Mouse (Mus musculus) mesoderm, embryonic 11.5 days (tissue): Measurements from ENCODE around the gene Bbs9.

Experiments used
- DNase-seq: peaks from one replicate; pipeline ENCODE4 v3.0.0-alpha.2; 2012; ENCODE audit warnings: low read depth, low spot score

The Bbs9 gene

GRCm38 (mm10) chr9:22632800-22633485, 157.4 kb downstream of the Bbs9 start:
- DNase-seq: no peak

GRCm38 (mm10) chr9:22638502-22638901, 163.0 kb downstream of the Bbs9 start:
- DNase-seq: no peak

DNA sequence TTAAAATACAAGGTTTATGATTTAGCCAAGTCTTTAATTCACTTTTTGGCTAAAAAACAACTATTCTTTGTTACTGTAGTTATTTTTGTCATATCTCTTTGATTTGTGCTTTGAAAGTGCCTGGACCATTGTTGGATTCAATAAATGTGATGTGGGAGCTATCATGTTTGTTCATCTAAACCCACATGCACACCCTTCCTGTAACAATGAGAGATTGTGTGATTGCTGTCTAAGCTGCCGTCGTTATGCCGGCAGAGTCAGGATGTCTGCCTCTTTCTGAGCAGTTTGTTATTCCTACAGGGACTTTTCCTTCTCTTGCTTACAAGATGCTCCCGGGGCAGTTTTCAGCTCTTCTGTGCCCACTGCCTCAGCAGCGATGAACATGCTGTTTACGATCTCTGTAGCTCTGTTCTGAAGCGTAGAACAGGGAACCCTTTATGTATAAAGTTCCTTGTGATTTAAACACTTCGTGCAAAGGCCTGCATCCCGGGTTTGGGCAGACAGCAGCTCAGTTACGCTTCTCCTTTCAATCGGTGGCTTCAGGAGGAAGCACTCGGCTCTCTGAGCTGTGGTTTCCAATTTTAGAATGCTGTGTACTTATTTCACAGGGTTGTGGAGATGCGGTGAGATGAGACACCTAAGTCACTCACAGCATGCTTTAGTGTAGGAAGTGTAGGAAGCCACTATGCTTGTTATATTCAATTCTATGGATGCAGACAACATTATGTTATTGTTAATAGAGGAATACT, 165.3 kb downstream of the Bbs9 start:
- DNase-seq: no peak

DNA sequence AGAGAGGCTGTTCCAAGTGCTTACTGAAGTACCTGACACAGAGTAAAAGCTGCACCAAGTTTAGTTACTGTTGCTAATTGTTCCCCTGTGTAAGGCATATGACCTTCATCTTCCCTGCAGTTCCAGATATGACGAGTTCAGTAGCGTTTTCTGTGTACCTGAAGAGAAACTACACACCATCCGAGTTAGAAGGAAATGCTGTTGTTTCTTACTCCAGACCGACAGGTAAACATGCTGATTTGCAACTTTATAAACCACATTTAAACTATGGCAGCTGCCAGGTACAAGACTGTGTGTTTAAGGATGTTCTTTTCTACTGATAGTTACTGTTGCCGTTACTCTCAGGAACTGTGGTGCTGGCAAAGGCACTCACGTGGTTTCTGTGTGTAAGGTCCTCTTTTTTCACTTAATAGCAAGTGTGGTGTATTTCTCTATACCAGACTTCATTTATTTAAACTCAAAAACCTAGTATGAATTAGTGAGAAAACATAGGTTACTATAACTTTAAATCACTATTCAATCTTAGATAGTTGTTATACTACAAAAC, 170.4 kb downstream of the Bbs9 start:
- no peak for DNase-seq

GRCm38 (mm10) chr9:22646461-22646860, 170.9 kb downstream of the Bbs9 start:
- no peak for DNase-seq

GRCm38 (mm10) chr9:22648163-22648562, 172.6 kb downstream of the Bbs9 start:
- no peak for DNase-seq

- no peak for DNase-seq
Measured at GRCm38 (mm10) chr9:22649606-22650005, 174.1 kb downstream of the Bbs9 start.

DNA sequence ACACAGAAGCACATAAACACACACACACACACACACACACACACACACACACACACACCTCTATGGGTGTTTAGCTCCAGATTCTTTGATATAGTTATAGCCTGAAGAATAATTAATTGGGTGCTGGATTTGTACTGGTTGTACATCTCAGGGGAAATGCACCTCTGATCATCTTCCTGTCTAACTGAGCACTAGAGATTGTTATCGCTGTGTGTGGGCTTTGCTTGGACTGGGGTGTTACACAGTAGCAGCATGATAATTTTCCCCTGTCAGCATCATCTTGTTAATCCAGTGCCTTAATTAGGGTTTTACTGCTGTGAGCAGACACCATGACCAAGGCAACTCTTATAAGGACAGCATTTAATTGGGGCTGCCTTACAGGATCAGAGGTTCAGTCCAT, 175.3 kb downstream of the Bbs9 start:
- no peak for DNase-seq

- DNase-seq: no peak
Measured at GRCm38 (mm10) chr9:22651619-22652018, 176.1 kb downstream of the Bbs9 start.

- no peak for DNase-seq
Measured at GRCm38 (mm10) chr9:22654726-22655393, 179.3 kb downstream of the Bbs9 start.

DNA sequence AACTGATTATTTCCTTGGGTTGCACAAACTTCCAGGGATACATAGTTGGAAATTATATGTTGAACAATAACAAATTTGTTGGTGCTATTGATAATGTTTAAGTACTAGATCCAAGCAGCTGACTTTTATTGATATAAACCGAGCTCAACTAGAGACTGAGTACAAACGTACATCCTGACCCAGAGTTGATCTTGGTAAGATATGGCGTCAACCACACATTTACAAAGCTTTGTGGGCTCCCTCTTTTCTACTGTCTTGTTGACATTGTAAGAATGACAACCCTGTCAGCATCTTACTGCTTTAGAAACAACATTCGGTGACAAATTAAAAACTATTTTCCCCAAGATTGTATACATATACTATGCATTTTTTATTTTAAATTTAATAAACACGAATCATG, 181.7 kb downstream of the Bbs9 start:
- no peak for DNase-seq

DNA sequence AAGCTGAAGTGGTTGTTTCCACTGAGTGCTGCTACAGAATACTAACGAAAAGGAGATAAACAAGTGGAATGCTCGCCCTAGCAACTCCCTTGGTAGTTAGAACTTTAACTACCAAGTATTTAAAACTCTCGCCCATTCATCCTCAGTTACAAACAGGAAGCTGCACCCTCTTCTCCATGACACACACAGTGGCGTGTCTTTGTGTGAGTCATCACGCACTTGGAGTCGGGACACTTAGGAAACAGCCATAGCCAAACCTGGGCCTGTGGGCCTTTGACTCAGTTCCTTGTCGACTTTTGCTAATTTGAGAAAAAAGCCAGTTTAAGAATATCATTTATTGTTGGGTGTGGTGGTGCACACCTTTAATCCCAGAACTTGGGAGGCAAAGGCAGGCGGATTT, 189.6 kb downstream of the Bbs9 start:
- DNase-seq: no peak

DNA sequence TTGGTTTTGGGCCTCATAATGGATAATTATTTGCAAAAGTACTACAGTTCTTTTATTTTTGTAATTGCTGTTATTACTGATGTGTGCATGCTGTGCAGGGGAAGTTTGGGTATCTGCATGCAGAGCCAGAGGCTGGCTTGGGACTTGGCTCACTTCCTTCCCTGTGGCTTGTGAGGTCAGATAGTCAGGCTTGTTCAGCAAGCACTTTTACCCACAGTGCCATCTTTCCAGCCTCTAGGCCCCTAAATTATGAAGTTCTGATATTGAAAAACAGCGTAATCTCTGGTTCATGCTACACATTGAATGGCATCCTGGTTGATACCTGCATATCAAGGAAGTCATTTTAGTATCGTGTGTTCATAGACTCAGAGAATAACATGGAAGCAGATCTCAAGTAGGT, 197.4 kb downstream of the Bbs9 start:
- DNase-seq: no peak

DNA sequence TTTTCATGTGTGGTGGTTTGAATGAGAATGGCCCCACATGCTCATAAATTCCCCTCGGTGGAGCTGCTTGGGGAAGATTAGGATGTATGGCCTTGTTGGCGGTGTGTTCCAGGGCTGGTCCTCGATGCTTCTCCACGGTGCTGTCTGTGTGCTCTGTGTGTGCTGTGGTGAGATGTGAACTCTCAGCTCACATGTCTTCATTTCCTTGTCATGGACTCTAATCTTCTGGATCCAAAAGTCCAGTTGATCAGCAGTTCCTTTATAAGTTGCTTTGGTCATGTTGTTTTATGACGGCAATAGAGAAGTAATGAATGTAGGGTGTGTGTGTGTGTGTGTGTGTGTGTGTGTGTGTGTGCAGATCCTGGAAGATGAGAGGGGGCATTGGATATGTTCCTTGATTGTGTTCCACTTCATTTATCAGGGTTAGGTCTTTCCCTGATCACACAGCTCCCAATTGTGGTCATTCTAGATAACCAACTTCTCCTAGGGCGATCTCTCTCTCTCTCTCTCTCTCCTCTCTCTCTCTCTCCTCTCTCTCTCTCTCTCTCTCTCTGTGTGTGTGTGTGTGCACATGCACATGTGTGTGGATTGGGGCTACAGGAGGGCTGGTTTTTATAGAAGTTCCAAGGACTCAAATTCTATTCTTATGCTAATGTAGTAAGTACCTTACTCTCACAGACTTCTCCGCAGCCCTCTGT, 201.8 kb downstream of the Bbs9 start:
- no peak for DNase-seq

- DNase-seq: no peak
Measured at GRCm38 (mm10) chr9:22677997-22678396, 202.5 kb downstream of the Bbs9 start.

- no peak for DNase-seq
Measured at GRCm38 (mm10) chr9:22678496-22678895, 203.0 kb downstream of the Bbs9 start.

DNA sequence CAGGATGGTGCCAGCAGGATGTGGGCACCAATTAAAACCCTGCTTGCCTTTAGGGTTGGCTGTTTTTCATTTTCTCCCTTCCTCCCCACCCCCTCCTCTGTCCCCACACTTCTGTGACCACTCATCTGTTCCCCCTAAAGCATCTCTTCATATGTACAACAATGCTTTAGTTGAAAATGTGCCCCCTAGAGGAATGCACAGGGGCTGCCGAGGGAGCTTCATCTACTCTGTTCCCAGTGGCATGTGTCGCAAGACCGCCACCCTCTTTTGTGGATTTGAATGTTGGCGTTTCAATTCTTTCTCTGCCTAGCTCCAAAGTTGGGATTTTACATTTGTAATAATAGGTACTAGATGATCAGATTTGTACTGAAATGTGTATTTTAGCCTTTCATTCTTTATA, 204.0 kb downstream of the Bbs9 start:
- DNase-seq: no peak

DNA sequence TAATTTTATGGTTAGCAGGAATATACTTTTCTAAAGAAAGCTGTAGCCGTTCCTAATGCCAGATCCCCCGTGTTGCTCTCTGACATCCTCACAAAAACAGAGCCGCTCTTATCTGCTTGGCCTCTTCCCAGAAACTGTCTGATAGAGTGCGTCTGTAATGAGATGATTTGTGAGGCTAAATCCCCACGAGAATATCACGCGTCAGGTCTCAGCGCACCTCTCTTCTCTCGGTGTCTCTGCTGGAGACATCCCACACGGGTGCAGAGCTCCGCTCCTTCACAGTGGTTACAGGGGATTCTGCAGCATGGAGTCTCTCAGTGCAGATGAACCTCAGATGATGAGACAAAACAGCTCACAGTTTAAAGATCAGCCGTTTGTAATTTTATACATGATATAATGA, 204.5 kb downstream of the Bbs9 start:
- DNase-seq: no peak

DNA sequence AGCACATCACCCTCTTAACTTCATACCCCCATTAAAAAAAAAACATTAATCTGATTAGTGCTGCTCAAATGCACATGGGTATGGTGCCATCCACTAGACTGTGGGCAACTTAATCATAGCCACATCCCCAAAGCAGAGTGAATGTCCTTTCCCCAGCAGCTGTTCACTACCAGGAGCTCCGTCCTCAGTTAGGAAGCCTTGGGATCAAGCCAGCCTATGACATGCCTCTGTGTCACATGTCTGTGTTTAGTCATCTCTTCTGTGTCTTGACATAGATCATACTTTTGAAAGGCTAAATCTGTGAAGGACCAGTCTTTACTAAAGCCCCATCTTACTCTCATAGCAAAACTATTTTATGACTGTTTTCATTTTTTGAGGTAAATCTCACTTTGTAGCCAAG, 205.0 kb downstream of the Bbs9 start:
- no peak for DNase-seq

DNA sequence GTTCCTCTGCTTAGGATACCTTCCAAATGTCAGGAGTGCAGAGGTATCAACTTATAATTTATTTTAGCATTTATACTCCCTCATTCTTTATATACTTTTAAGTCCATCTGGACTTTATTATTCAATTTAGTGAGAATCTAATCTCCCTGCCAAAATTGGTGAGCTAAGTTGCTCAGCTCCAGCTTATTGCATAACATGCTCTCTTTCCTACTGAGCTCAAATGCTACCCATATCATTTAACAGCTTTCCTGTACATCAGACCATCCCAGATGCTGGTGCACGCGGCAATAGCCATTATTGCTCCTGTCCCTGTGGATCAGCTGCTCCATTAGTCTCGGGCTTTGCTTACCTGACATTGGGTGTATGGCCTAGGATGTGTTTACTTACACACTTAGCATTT, 208.3 kb downstream of the Bbs9 start:
- no peak for DNase-seq

DNA sequence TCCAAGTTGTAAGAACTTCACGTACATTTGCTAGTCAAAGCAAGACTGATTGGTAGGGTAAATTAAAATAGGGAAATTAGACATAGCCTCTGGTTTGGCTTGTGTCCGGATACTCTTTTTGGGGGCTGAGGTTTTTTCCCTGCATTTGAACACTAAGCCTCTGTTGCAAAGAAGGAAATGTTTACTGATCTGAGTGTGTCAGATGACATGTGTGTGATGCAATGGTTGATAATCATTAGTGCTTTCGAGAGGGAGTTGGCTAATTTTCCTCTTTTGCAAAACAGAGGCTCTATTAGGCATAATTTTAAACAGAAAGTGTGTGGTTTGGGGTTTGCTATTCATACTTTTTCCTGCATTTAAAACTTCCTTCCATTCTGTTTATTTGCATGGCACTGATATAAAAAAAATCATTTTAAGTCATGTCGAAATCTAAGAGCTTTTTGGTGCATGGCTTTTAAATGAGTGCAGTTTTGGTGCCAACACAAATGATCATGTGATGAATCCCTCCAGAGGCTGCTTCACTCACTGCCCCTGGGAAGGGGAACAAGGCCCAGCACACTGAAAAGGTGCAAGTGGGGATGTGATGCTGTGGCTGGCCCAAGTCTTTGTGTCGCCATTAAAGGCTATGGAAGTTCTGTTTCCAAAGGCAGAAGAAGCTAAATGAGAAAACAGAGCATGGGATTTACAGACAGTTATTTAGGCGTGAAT, 211.4 kb downstream of the Bbs9 start:
- DNase-seq: no peak
